Mouse (Mus musculus) neural tube, embryonic 14.5 days (tissue): ENCODE results near the gene Cnih3. TPM values are rescaled to one million over a fixed set of nuclear protein-coding genes. Genes with fewer than 3 reads are reported as not detected.

ENCODE experiments used
- ATAC-seq: fragments of 200-750 bp; cut with Nextera tagmentation; 2 replicates; pipeline ENCODE4 v1.8.0; 2017; ENCODE audit warnings: low read depth, mild to moderate bottlenecking, moderate TSS enrichment, moderate library complexity
- H3K27ac ChIP-seq: fragments of 300-500 bp; sonication (generic); 2 replicates; pipeline ENCODE4 v1.5.1; 2014; ENCODE audit warnings: low read depth, mild to moderate bottlenecking, control low read depth, low read length, moderate library complexity, mixed read lengths
- H3K27me3 ChIP-seq: fragments of 300-500 bp; sonication (generic); 2 replicates; pipeline ENCODE4 v1.6.1; 2014; ENCODE audit warnings: low read length; ENCODE audit not compliant: control insufficient read depth, insufficient read depth
- H3K36me3 ChIP-seq: fragments of 300-500 bp; sonication (generic); 2 replicates; pipeline ENCODE4 v1.6.1; 2014; ENCODE audit warnings: low read length, mixed read lengths; ENCODE audit not compliant: control insufficient read depth, insufficient read depth
- H3K4me1 ChIP-seq: fragments of 300-500 bp; sonication (generic); 2 replicates; pipeline ENCODE4 v1.6.1; 2014; ENCODE audit warnings: low read length; ENCODE audit not compliant: control insufficient read depth, insufficient read depth
- H3K4me2 ChIP-seq: fragments of 300-500 bp; sonication (generic); 2 replicates; pipeline ENCODE4 v1.6.1; 2014; ENCODE audit warnings: mild to moderate bottlenecking, low read depth, low read length, control low read depth
- H3K4me3 ChIP-seq: fragments of 300-500 bp; sonication (generic); 2 replicates; pipeline ENCODE4 v1.5.1; 2014; ENCODE audit warnings: low read depth, low read length, control low read depth, mixed read lengths
- H3K9ac ChIP-seq: fragments of 300-500 bp; sonication (generic); replicated peaks from 2 replicates; pipeline ENCODE4 v1.6.1; 2014; ENCODE audit warnings: low read depth, mild to moderate bottlenecking, control low read depth, low read length, mixed read lengths
- H3K9me3 ChIP-seq: fragments of 300-500 bp; sonication (generic); 2 replicates; pipeline ENCODE4 v1.6.1; 2016; ENCODE audit warnings: low read length; ENCODE audit not compliant: control insufficient read depth
- WGBS: fragments of 180-500 bp; shearing (Covaris S2); extraction: QIAGEN DNeasy Blood & Tissue Kit; methylation state at CpG from one replicate; pipeline ENCODE4 v1.1.7; 2014; 5-methylcytosine and 5-hydroxymethylcytosine counted together
- polyA plus RNA-seq: library from polyadenylated mRNA; unstranded; fragments of >200 nt; fragmentation: Nextera tagmentation; extraction: Ambion mirVana; gene quantifications from 2 replicates; pipeline ENCODE4 v1.2.1, GENCODE M21; 2014

Cnih3 gene
- polyA plus RNA-seq, 1 experiment from 2014 or later, result 25.7 TPM

DNA sequence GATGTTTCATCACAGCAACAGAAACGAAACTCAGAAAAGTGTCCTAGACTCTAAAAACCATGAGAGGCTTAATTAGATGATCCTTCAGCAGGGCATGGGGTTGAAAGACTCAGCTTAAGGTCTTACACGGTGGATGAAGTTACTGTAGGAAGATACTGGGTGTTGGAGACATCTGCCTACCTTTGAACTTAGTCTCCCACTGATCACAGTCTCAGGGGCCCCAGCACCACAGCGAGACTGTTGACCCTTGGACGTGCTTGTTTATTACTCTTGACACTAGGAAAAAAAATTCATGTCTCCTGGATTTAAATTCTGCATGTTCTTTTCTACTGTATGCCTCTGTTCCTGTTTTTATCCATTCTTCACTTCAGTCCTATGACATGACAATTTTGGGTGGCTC, 11.6 kb downstream of the Cnih3 start:
- Histone ChIP-seq H3K4me2 (no peak overlapping the region), H3K9me3 (no peaks in the 10 kb centered on the region), H3K27ac (no peak overlapping the region), H3K9ac (no peak overlapping the region), H3K4me1 (no peaks in the 10 kb centered on the region), H3K27me3 (no peaks in the 10 kb centered on the region), H3K36me3 (no peaks in the 10 kb centered on the region), H3K4me3 (no peak overlapping the region)
- no peak for ATAC-seq
- 83% methylated on average over 4 of the region's 4 CpGs for WGBS

DNA sequence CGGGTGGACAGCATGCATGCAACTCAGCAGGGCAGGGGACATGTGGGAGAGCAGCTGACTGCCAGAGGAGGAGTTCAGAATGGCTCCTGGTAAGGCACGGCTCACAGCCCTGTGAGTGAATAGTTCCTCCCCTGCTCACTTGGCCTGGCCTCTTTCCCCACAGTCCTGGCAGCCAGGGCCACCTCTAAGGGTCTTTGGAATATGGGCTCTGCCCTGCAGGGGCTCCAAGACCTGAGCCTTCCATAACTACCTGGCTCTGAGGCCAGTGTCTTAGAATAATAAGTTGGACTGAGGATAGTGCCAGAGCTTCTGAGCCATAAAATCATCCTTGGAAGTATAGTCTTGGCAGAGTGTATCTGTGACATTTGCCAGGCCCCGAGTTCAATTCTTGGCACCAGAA, 12.9 kb downstream of the Cnih3 start:
- H3K4me1 ChIP-seq, result no peaks in the 10 kb centered on the region
- H3K27me3 ChIP-seq, result no peaks in the 10 kb centered on the region
- no peaks in the 10 kb centered on the region for H3K9me3 ChIP-seq
- no peak overlapping the region for H3K27ac ChIP-seq
- no peak overlapping the region for H3K9ac ChIP-seq
- no peaks in the 10 kb centered on the region for H3K36me3 ChIP-seq
- no peak overlapping the region for H3K4me3 ChIP-seq
- 75% methylated on average over 3 of the region's 3 CpGs for WGBS
- no peak overlapping the region for H3K4me2 ChIP-seq
- no peak for ATAC-seq

DNA sequence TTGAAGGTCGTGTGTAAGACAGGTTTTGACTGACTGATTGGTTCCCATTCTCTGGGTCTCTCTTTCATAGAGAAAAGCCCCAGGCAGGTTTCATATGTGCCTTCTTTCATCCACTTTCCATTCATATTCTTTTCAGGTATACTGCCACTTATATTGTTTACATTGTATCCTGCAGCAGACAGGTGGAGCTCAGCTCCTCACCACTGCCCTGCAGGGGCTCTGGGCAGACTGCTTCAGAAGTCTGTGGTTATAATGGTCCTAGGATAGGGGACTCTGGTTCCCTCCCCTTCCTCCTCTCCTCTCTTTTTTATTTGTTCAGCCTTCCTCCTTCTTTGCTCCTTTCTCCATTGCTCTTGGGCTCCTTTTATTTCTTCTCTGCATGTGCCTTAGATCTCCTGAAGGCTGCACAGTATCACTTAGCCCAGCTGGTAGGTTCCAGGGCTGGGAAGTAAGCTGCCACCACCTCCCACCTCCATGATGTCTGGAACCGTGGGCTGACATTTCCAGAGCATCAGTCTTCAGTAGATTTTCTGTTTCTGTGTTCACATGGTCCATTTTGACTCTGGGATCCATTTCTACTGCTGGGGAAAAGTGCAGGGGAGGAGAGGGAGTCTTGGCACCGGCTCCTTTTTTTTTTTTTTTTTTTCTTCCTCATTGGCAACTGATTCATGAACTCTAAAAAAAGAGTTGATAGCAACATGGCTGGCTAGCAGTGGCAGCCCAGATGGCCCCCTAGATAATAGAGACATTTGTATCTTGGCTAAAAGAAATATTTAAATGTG, 16.6 kb downstream of the Cnih3 start:
- no peak overlapping the region for H3K27ac ChIP-seq
- H3K27me3 ChIP-seq, result no peaks in the 10 kb centered on the region
- no peaks in the 10 kb centered on the region for H3K9me3 ChIP-seq
- H3K36me3 ChIP-seq, result no peaks in the 10 kb centered on the region
- H3K9ac ChIP-seq, result no peak overlapping the region
- H3K4me2 ChIP-seq, result no peak overlapping the region
- ATAC-seq, result no peak
- H3K4me1 ChIP-seq, result no peaks in the 10 kb centered on the region
- H3K4me3 ChIP-seq, result no peak overlapping the region
- 48% methylated on average over 3 of the region's 3 CpGs for WGBS

DNA sequence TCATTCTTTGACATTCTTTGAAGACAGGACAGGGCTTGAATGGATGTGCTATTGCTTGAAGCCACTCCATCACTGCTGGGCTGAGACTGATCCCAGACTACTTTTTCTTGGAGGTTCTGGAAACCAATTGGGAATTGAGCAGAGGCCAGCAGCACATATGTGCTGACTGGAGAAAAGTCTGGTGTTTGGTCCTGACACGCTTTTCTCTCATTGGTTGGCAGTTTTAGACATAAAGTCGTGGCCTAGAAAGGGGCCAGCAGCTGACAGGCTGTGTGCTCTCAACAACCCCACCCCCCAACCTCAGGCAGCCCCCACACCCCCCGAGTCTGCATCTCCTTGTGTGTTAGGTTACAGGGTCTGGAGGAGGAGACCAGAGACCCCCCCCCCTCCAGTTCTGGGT, 17.9 kb downstream of the Cnih3 start:
- Histone ChIP-seq H3K27me3 (no peaks in the 10 kb centered on the region), H3K9ac (no peak overlapping the region), H3K4me2 (no peak overlapping the region), H3K36me3 (no peaks in the 10 kb centered on the region), H3K4me3 (no peak overlapping the region), H3K4me1 (no peaks in the 10 kb centered on the region), H3K27ac (no peak overlapping the region), H3K9me3 (no peaks in the 10 kb centered on the region)
- 70% methylated on average over 3 of the region's 3 CpGs for WGBS
- ATAC-seq, result no peak

DNA sequence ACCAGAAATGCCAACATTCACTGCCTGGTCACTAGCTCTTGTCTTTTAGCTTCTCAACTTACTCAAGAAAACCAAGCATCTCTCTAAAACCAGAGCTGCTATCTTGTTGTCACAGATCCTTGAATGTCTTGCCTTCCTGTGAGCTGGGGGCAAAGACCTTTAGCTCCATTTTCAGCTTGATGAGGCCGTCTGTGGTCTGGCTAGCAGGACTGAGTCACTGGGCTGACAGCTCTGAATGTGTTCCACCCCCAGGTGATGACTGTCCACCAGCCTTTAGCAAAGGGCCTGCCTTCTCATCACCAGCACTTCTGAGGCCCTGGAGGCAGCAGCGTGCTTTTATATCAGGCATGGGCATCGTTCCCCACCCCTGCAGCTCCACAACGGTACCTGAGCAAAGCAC, 18.8 kb downstream of the Cnih3 start:
- Histone ChIP-seq H3K9me3 (no peaks in the 10 kb centered on the region), H3K4me3 (no peak overlapping the region), H3K4me2 (no peak overlapping the region), H3K27me3 (no peaks in the 10 kb centered on the region), H3K4me1 (0 out of 2 replicates have a peak, but pooled peaks cover 1% of the 10 kb centered on the region), H3K27ac (no peak overlapping the region), H3K9ac (no peak overlapping the region), H3K36me3 (no peaks in the 10 kb centered on the region)
- 89% methylated on average over 4 of the region's 4 CpGs for WGBS
- ATAC-seq, result no peak

DNA sequence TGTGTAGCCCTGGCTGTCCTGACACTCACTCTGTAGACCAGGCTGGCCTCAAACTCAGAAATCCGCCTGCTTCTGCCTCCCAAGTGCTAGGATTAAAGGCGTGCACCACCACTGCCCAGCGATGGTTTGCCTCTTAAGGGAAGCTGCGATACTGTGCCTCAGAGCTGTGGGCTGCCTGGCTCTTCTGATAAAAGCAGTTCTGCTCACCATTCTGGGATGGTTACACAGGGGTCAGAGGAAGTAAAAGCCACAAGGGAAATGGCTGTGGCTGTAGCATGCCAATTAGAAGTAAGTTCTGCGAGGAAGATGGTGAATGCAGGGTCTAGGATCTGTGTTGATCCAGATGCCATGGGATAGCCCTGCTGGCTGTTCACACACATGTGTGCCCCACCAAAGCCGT, 19.9 kb downstream of the Cnih3 start:
- H3K4me1 ChIP-seq, result 0 out of 2 replicates have a peak, but pooled peaks cover 3% of the 10 kb centered on the region
- no peak overlapping the region for H3K4me2 ChIP-seq
- H3K36me3 ChIP-seq, result no peaks in the 10 kb centered on the region
- no peaks in the 10 kb centered on the region for H3K27me3 ChIP-seq
- H3K4me3 ChIP-seq, result no peak overlapping the region
- no peak for ATAC-seq
- H3K9me3 ChIP-seq, result no peaks in the 10 kb centered on the region
- H3K27ac ChIP-seq, result no peak overlapping the region
- no peak overlapping the region for H3K9ac ChIP-seq
- 80% methylated on average over 6 of the region's 6 CpGs for WGBS

DNA sequence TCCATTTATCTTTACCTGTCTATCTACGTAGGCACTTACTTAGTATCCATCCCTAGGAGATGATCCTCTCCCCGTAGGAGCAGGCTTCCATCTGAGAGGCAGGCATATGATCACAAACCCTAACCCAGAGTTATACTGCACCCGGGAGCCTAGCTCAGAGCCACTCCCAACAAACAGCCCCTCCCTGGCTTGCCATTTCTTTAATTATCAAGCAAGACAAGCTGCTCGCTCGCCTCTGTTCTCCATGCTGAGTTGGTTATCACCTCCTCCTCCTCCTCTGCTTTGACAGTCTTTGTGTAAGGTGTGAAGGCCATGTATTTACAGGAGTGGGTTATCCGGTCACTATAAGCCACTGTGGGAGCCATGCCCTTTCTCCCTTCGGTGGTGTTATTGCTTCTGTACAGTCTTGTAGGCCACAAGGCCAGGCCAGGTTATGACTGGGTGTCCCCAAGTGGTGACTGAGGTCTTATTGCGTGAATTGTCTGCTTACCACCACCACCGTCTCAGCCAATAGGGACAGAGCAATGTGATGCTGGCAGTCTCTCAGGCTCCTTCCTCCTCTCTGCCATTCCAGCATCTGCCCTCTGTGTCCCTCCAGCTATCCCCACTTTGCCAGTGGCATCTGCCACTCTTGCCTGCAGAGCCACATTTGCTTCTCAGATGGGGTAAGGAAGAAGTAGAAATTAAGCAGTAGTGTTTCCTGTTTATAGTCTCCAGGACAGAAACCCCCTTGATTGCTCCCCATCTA, 22.4 kb downstream of the Cnih3 start:
- Histone ChIP-seq H3K4me1 (0 out of 2 replicates have a peak, but pooled peaks cover 3% of the 10 kb centered on the region), H3K4me3 (no peak overlapping the region), H3K9ac (no peak overlapping the region), H3K36me3 (no peaks in the 10 kb centered on the region), H3K4me2 (no peak overlapping the region), H3K27me3 (no peaks in the 10 kb centered on the region), H3K27ac (no peak overlapping the region), H3K9me3 (no peaks in the 10 kb centered on the region)
- 84% methylated on average over 9 of the region's 9 CpGs for WGBS
- ATAC-seq, result no peak

DNA sequence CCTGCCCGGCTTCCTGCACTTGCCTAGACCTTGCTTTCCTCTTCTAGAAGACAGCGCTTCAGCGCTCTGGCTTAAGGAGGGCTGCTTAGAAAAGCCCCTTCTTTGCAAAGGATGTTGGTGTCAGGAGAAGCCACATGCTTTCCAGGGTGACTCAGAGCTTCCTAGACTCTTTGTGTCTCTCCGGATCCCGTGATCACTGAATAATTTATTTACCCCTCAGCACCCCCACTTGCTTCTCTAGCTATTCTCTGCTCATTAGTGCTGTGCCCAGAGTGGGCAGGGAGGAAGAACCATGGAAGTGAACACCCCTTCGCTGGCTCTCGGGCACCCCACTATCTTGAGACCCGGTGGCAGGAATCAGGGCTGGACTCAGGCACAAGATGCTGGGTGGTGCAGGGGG, 24.0 kb downstream of the Cnih3 start:
- Histone ChIP-seq H3K36me3 (no peaks in the 10 kb centered on the region), H3K4me3 (no peak overlapping the region), H3K9ac (no peak overlapping the region), H3K27ac (no peak overlapping the region), H3K27me3 (no peaks in the 10 kb centered on the region), H3K9me3 (no peaks in the 10 kb centered on the region), H3K4me2 (no peak overlapping the region), H3K4me1 (0 out of 2 replicates have a peak, but pooled peaks cover 3% of the 10 kb centered on the region)
- 61% methylated on average over 8 of the region's 8 CpGs for WGBS
- no peak for ATAC-seq

DNA sequence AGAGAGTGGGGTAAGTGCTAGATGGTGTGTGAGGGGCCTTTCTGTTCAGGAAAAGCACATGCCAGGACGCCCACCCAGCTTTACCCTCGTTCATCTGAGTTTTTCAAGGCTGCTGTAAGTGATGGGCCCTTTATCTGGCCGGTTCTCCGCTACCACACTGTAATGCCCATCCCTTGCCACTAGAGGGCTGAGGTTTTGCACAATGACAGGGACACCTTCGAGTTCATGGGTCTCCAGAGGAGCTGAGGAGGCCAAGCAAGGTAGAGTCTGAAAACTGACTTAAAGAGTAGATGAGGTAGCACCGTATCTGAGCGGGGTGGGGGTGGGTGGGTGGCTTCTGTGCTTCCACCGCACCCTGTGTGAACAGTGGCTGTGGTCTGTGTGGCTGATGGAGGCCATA, 27.2 kb downstream of the Cnih3 start:
- Histone ChIP-seq H3K4me3 (no peak overlapping the region), H3K27ac (no peak overlapping the region), H3K4me2 (no peak overlapping the region), H3K27me3 (no peaks in the 10 kb centered on the region), H3K9ac (no peak overlapping the region), H3K9me3 (no peaks in the 10 kb centered on the region), H3K4me1 (0 out of 2 replicates have a peak, but pooled peaks cover 3% of the 10 kb centered on the region), H3K36me3 (no peaks in the 10 kb centered on the region)
- 21% methylated on average over 8 of the region's 8 CpGs for WGBS
- ATAC-seq, result peak; percentile 61; the same call in 1 of the 2 replicates
